Mouse (Mus musculus) intestine, embryonic 16.5 days (tissue): ENCODE measurements around the gene App. TPM values are rescaled to one million over a fixed set of nuclear protein-coding genes. Genes with fewer than 3 reads are reported as not detected.

ENCODE experiments used
- ATAC-seq: fragments of 200-750 bp; cut with Nextera tagmentation; 2 replicates; pipeline ENCODE4 v1.8.0; 2017; ENCODE audit warnings: moderate TSS enrichment, moderate library complexity
- H3K27ac ChIP-seq: fragments of 300-500 bp; sonication (generic); 2 replicates; pipeline ENCODE4 v1.5.1; 2014; ENCODE audit warnings: mild to moderate bottlenecking, low read length
- H3K27me3 ChIP-seq: fragments of 300-500 bp; sonication (generic); replicated peaks from 2 replicates; pipeline ENCODE4 v1.6.1; 2014; ENCODE audit warnings: low read length, control low read depth, mixed read lengths; ENCODE audit not compliant: control insufficient read depth, insufficient read depth
- H3K36me3 ChIP-seq: fragments of 300-500 bp; sonication (generic); 2 replicates; pipeline ENCODE4 v1.6.1; 2014; ENCODE audit warnings: low read length, control low read depth; ENCODE audit not compliant: control insufficient read depth, insufficient read depth
- H3K4me1 ChIP-seq: fragments of 300-500 bp; sonication (generic); 2 replicates; pipeline ENCODE4 v1.6.1; 2014; ENCODE audit warnings: low read length, control low read depth, mixed read lengths; ENCODE audit not compliant: control insufficient read depth, insufficient read depth
- H3K4me2 ChIP-seq: fragments of 300-500 bp; sonication (generic); 2 replicates; pipeline ENCODE4 v1.6.1; 2014; ENCODE audit warnings: low read depth, low read length, control low read depth
- H3K4me3 ChIP-seq: fragments of 300-500 bp; sonication (generic); 2 replicates; pipeline ENCODE4 v1.5.1; 2014; ENCODE audit warnings: mild to moderate bottlenecking, low read length
- H3K9ac ChIP-seq: fragments of 300-500 bp; sonication (generic); 2 replicates; pipeline ENCODE4 v1.6.1; 2014; ENCODE audit warnings: low read depth, low read length
- H3K9me3 ChIP-seq: fragments of 300-500 bp; sonication (generic); 2 replicates; pipeline ENCODE4 v1.6.1; 2016; ENCODE audit warnings: low read length, control low read depth; ENCODE audit not compliant: control insufficient read depth
- WGBS: fragments of 180-500 bp; shearing (Covaris S2); extraction: QIAGEN DNeasy Blood & Tissue Kit; methylation state at CpG from one replicate; pipeline ENCODE4 v1.1.7; 2014; 5-methylcytosine and 5-hydroxymethylcytosine counted together
- polyA plus RNA-seq: library from polyadenylated mRNA; unstranded; fragments of >200 nt; fragmentation: Nextera tagmentation; extraction: Ambion mirVana; gene quantifications from 2 replicates; pipeline ENCODE4 v1.2.1, GENCODE M21; 2015

App gene
- polyA plus RNA-seq, 1 experiment from 2014 or later: 125 TPM

- Histone ChIP-seq H3K36me3 (no peaks in the 10 kb centered on the region), H3K27me3 (no peaks in the 10 kb centered on the region), H3K9me3 (no peaks in the 10 kb centered on the region), H3K4me2 (no peak overlapping the region), H3K4me3 (no peak overlapping the region), H3K4me1 (peaks cover 7% of the 10 kb centered on the region), H3K9ac (no peak overlapping the region), H3K27ac (no peak overlapping the region)
- no peak for ATAC-seq
- WGBS: 85% methylated on average over 2 of the region's 2 CpGs
Observed at GRCm38 (mm10) chr16:85157156-85157555, 16.4 kb downstream of the App start.

GRCm38 (mm10) chr16:85155836-85156235 is 17.7 kb downstream of the App start:
- Histone ChIP-seq H3K4me2 (no peak overlapping the region), H3K9me3 (no peaks in the 10 kb centered on the region), H3K27me3 (no peaks in the 10 kb centered on the region), H3K27ac (no peak overlapping the region), H3K36me3 (no peaks in the 10 kb centered on the region), H3K9ac (no peak overlapping the region), H3K4me3 (no peak overlapping the region), H3K4me1 (peaks cover 11% of the 10 kb centered on the region)
- WGBS: 81% methylated on average over 10 of the region's 10 CpGs
- 0 out of 2 replicates have a peak, but pooled peaks have one; percentile 21 for ATAC-seq

GRCm38 (mm10) chr16:85152457-85152856 is 21.1 kb downstream of the App start:
- no peak for ATAC-seq
- no peak overlapping the region for H3K27ac ChIP-seq

GRCm38 (mm10) chr16:85151681-85152080 is 21.9 kb downstream of the App start:
- Histone ChIP-seq H3K9ac (no peak overlapping the region; the same call in 1 of the 2 replicates), H3K4me3 (no peak overlapping the region), H3K27ac (no peak overlapping the region), H3K9me3 (no peaks in the 10 kb centered on the region), H3K4me2 (no peak overlapping the region), H3K4me1 (peaks cover 21% of the 10 kb centered on the region), H3K36me3 (no peaks in the 10 kb centered on the region), H3K27me3 (no peaks in the 10 kb centered on the region)
- no peak for ATAC-seq
- WGBS: 40% methylated on average over 7 of the region's 7 CpGs

More at GRCm38 (mm10) chr16:85152457-85152856, 21.1 kb downstream of the App start:
- H3K4me3 ChIP-seq: no peak overlapping the region
- WGBS: 83% methylated on average over 8 of the region's 8 CpGs
- no peaks in the 10 kb centered on the region for H3K27me3 ChIP-seq
- H3K9ac ChIP-seq: no peak overlapping the region
- no peaks in the 10 kb centered on the region for H3K36me3 ChIP-seq
- no peak overlapping the region for H3K4me2 ChIP-seq
- peaks cover 21% of the 10 kb centered on the region for H3K4me1 ChIP-seq
- H3K9me3 ChIP-seq: no peaks in the 10 kb centered on the region

GRCm38 (mm10) chr16:85150902-85151301 is 22.7 kb downstream of the App start:
- Histone ChIP-seq H3K9me3 (no peaks in the 10 kb centered on the region), H3K27me3 (no peaks in the 10 kb centered on the region), H3K36me3 (no peaks in the 10 kb centered on the region), H3K4me1 (peaks cover 20% of the 10 kb centered on the region), H3K4me2 (no peak overlapping the region), H3K4me3 (no peak overlapping the region), H3K27ac (no peak overlapping the region), H3K9ac (no peak overlapping the region)
- WGBS: 52% methylated on average over 9 of the region's 9 CpGs
- no peak for ATAC-seq

GRCm38 (mm10) chr16:85149509-85149871 is 24.1 kb downstream of the App start:
- no peak overlapping the region for H3K27ac ChIP-seq
- no peak for ATAC-seq
- no peaks in the 10 kb centered on the region for H3K36me3 ChIP-seq
- H3K4me1 ChIP-seq: peaks cover 13% of the 10 kb centered on the region
- no peak overlapping the region for H3K4me3 ChIP-seq
- H3K27me3 ChIP-seq: no peaks in the 10 kb centered on the region
- no peak overlapping the region for H3K9ac ChIP-seq
- no peak overlapping the region for H3K4me2 ChIP-seq
- WGBS: 67% methylated on average over 1 of the region's 1 CpGs
- H3K9me3 ChIP-seq: no peaks in the 10 kb centered on the region

GRCm38 (mm10) chr16:85148615-85149508 is 24.7 kb downstream of the App start:
- H3K27me3 ChIP-seq: no peaks in the 10 kb centered on the region
- H3K4me1 ChIP-seq: peaks cover 13% of the 10 kb centered on the region
- peak overlapping the region; percentile 74 for H3K27ac ChIP-seq
- peak; percentile 29 for ATAC-seq
- 0 out of 2 replicates have a peak overlapping the region, but pooled peaks have one; percentile 18 for H3K4me2 ChIP-seq
- no peaks in the 10 kb centered on the region for H3K36me3 ChIP-seq
- H3K4me3 ChIP-seq: no peak overlapping the region
- no peaks in the 10 kb centered on the region for H3K9me3 ChIP-seq
- WGBS: 49% methylated on average over 9 of the region's 9 CpGs
- 0 out of 2 replicates have a peak overlapping the region, but pooled peaks have one; percentile 7 for H3K9ac ChIP-seq

- H3K9ac ChIP-seq: no peak overlapping the region
- no peaks in the 10 kb centered on the region for H3K9me3 ChIP-seq
- no peak for ATAC-seq
- no peak overlapping the region for H3K4me3 ChIP-seq
- peaks cover 13% of the 10 kb centered on the region for H3K4me1 ChIP-seq
- no peaks in the 10 kb centered on the region for H3K36me3 ChIP-seq
- no peak overlapping the region for H3K27ac ChIP-seq
- 71% methylated on average over 4 of the region's 4 CpGs for WGBS
- H3K4me2 ChIP-seq: no peak overlapping the region
- H3K27me3 ChIP-seq: no peaks in the 10 kb centered on the region
Observed at GRCm38 (mm10) chr16:85147440-85147839, 26.1 kb downstream of the App start.

GRCm38 (mm10) chr16:85145771-85146178 is 27.8 kb downstream of the App start:
- 92% methylated on average over 11 of the region's 11 CpGs for WGBS
- no peak for ATAC-seq
- Histone ChIP-seq H3K4me3 (no peak overlapping the region), H3K27ac (no peak overlapping the region), H3K9ac (no peak overlapping the region), H3K27me3 (no peaks in the 10 kb centered on the region), H3K4me1 (peaks cover 10% of the 10 kb centered on the region), H3K4me2 (no peak overlapping the region), H3K9me3 (no peaks in the 10 kb centered on the region), H3K36me3 (no peaks in the 10 kb centered on the region)
